Mouse (Mus musculus) lung, postnatal 0 days (tissue): ENCODE results near the gene Cyb5r2. TPM values are rescaled to one million over a fixed set of nuclear protein-coding genes. Genes with fewer than 3 reads are reported as not detected.

Experiments
- ATAC-seq: fragments of 200-750 bp; cut with Nextera tagmentation; 2 replicates; pipeline ENCODE4 v1.8.0; 2017; ENCODE audit warnings: moderate library complexity
- DNase-seq: peaks from one replicate; pipeline ENCODE4 v3.0.0-alpha.2; 2016; ENCODE audit warnings: low spot score
- H3K27ac ChIP-seq: fragments of 300-500 bp; sonication (generic); 2 replicates; pipeline ENCODE4 v1.5.1; 2014; ENCODE audit warnings: antibody characterized with exemption, mild to moderate bottlenecking, low read length, mixed read lengths
- H3K27me3 ChIP-seq: fragments of 300-500 bp; sonication (generic); replicated peaks from 2 replicates; pipeline ENCODE4 v1.6.1; 2014; ENCODE audit warnings: low read length, mixed read lengths; ENCODE audit not compliant: insufficient read depth
- H3K36me3 ChIP-seq: fragments of 300-500 bp; sonication (generic); 2 replicates; pipeline ENCODE4 v1.6.1; 2014; ENCODE audit warnings: low read length, mixed read lengths; ENCODE audit not compliant: insufficient read depth
- H3K4me1 ChIP-seq: fragments of 300-500 bp; sonication (generic); 2 replicates; pipeline ENCODE4 v1.6.1; 2014; ENCODE audit warnings: antibody characterized with exemption, low read depth, low read length, mixed read lengths; ENCODE audit not compliant: insufficient read depth
- H3K4me2 ChIP-seq: fragments of 300-500 bp; sonication (generic); replicated peaks from 2 replicates; pipeline ENCODE4 v1.6.1; 2014; ENCODE audit warnings: low read depth, mild to moderate bottlenecking, low read length, moderate library complexity, mixed read lengths
- H3K4me3 ChIP-seq: fragments of 300-500 bp; sonication (generic); 2 replicates; pipeline ENCODE4 v1.5.1; 2014; ENCODE audit warnings: low read depth, low read length
- H3K9ac ChIP-seq: fragments of 300-500 bp; sonication (generic); replicated peaks from 2 replicates; pipeline ENCODE4 v1.6.1; 2014; ENCODE audit warnings: low read depth, mild to moderate bottlenecking
- H3K9me3 ChIP-seq: fragments of 300-500 bp; sonication (generic); 2 replicates; pipeline ENCODE4 v1.6.1; 2016; ENCODE audit warnings: low read length, mixed read lengths
- CTCF ChIP-seq: IDR thresholded peaks from 2 replicates; pipeline ENCODE4 v1.5.1; 2016; ENCODE audit warnings: antibody characterized with exemption, mild to moderate bottlenecking
- EP300 ChIP-seq: IDR thresholded peaks from 2 replicates; pipeline ENCODE4 v1.6.1; 2016; ENCODE audit warnings: antibody characterized with exemption, mild to moderate bottlenecking, control low read depth
- WGBS: fragments of 180-500 bp; shearing (Covaris S2); extraction: QIAGEN DNeasy Blood & Tissue Kit; methylation state at CpG from one replicate; pipeline ENCODE4 v1.1.7; 2014; 5-methylcytosine and 5-hydroxymethylcytosine counted together
- polyA plus RNA-seq: library from polyadenylated mRNA; unstranded; fragments of >200 nt; fragmentation: Nextera tagmentation; extraction: Ambion mirVana; gene quantifications from 2 replicates; pipeline ENCODE4 v1.2.1, GENCODE M21; 2015

Cyb5r2 gene
- polyA plus RNA-seq = 0.07 and 0.12 TPM in 2 replicates

- Histone ChIP-seq H3K9me3 (no peaks in the 10 kb centered on the region), H3K4me2 (0 out of 2 replicates have a peak within 1 kb of the TSS, but pooled peaks have one; percentile 8), H3K4me1 (no peaks in the 10 kb centered on the region), H3K27ac (no peak within 1 kb of the TSS), H3K36me3 (no peaks in the 10 kb centered on the region), H3K4me3 (no peak within 1 kb of the TSS), H3K27me3 (no peaks in the 10 kb centered on the region), H3K9ac (no peak within 1 kb of the TSS)
- peak; percentile 17 for DNase-seq
- TF ChIP-seq EP300 (no peak), CTCF (peak; percentile 27; the same call in 1 of the 2 replicates)
- 10% methylated on average over 23 of the region's 23 CpGs for WGBS
- peak; percentile 52; the same call in 1 of the 2 replicates for ATAC-seq
Measured at GRCm38 (mm10) chr7:107757308-107758151, at the start of gene Cyb5r2. Gene Cyb5r2, minus strand, starts transcription at chr7:107758032.

GRCm38 (mm10) chr7:107802138-107802537, 44.3 kb upstream of the Cyb5r2 start:
- Histone ChIP-seq H3K4me1 (no peaks in the 10 kb centered on the region), H3K36me3 (no peaks in the 10 kb centered on the region), H3K27ac (no peak overlapping the region), H3K9me3 (no peaks in the 10 kb centered on the region), H3K27me3 (no peaks in the 10 kb centered on the region), H3K4me3 (no peak overlapping the region), H3K4me2 (no peak overlapping the region), H3K9ac (no peak overlapping the region)
- TF ChIP-seq EP300 (no peak), CTCF (no peak)
- ATAC-seq = no peak
- DNase-seq = no peak
- WGBS = 64% methylated on average over 3 of the region's 3 CpGs

- DNase-seq (no peak), ATAC-seq (no peak)
- Histone ChIP-seq H3K27ac (no peak within 1 kb of the TSS), H3K27me3 (no peaks in the 10 kb centered on the region), H3K9me3 (no peaks in the 10 kb centered on the region), H3K4me3 (no peak within 1 kb of the TSS), H3K9ac (no peak within 1 kb of the TSS), H3K36me3 (no peaks in the 10 kb centered on the region), H3K4me2 (no peak within 1 kb of the TSS), H3K4me1 (no peaks in the 10 kb centered on the region)
- 86% methylated on average over 2 of the region's 2 CpGs for WGBS
- TF ChIP-seq CTCF (no peak), EP300 (no peak)
Measured at GRCm38 (mm10) chr7:107801108-107801507, 43.3 kb upstream of the Cyb5r2 start, which contains the start of gene Ovch2. Gene Ovch2, minus strand, starts transcription at chr7:107801208.

GRCm38 (mm10) chr7:107796500-107796899, 38.7 kb upstream of the Cyb5r2 start:
- WGBS = 67% methylated on average over 2 of the region's 2 CpGs

GRCm38 (mm10) chr7:107787977-107788620, 30.3 kb upstream of the Cyb5r2 start:
- H3K27ac ChIP-seq = no peak overlapping the region
- H3K27me3 ChIP-seq = no peaks in the 10 kb centered on the region
- H3K9me3 ChIP-seq = no peaks in the 10 kb centered on the region
- peak; percentile 58 for DNase-seq
- ATAC-seq = no peak
- H3K9ac ChIP-seq = no peak overlapping the region
- no peak overlapping the region for H3K4me2 ChIP-seq
- no peaks in the 10 kb centered on the region for H3K36me3 ChIP-seq
- H3K4me3 ChIP-seq = no peak overlapping the region
- H3K4me1 ChIP-seq = no peaks in the 10 kb centered on the region
- WGBS = 51% methylated on average over 3 of the region's 3 CpGs
- TF ChIP-seq CTCF (peak; percentile 69), EP300 (no peak)

More at GRCm38 (mm10) chr7:107796500-107796899, 38.7 kb upstream of the Cyb5r2 start:
- TF ChIP-seq CTCF = no peak
- TF ChIP-seq EP300 = no peak
- no peak for DNase-seq
- Histone ChIP-seq H3K36me3 (no peaks in the 10 kb centered on the region), H3K4me3 (no peak overlapping the region), H3K9ac (no peak overlapping the region), H3K27ac (no peak overlapping the region), H3K4me2 (no peak overlapping the region), H3K27me3 (no peaks in the 10 kb centered on the region), H3K4me1 (no peaks in the 10 kb centered on the region), H3K9me3 (no peaks in the 10 kb centered on the region)
- no peak for ATAC-seq

DNA sequence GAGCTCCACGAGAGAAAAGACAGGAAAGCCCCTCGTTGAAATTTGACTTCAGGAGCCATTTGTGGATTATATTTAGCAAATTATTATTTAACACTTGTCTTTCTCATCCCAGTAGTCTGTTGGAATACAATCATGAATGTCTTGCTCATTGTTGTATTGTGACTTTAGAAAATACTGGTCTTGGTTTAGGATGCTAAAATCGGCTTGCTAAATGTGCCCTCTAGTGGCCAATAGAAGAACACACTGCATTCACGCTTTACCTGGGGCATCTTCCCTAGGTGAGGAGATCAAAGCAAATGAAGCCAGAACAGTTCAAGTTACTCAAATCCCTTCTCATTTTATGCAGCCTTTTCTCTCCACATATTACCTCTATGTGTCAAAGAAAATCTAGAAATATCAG, 21.8 kb upstream of the Cyb5r2 start:
- Histone ChIP-seq H3K4me2 (no peak overlapping the region), H3K27me3 (no peaks in the 10 kb centered on the region), H3K4me3 (no peak overlapping the region), H3K9ac (no peak overlapping the region), H3K36me3 (no peaks in the 10 kb centered on the region), H3K27ac (no peak overlapping the region), H3K4me1 (no peaks in the 10 kb centered on the region), H3K9me3 (no peaks in the 10 kb centered on the region)
- DNase-seq (peak; percentile 27), ATAC-seq (no peak)
- 46% methylated on average over 4 of the region's 4 CpGs for WGBS
- peak; percentile 74 for TF ChIP-seq CTCF
- TF ChIP-seq EP300 = no peak
